Mouse (Mus musculus) liver, embryonic 14.5 days (tissue): Measurements from ENCODE around the gene Rdh9. TPM values are rescaled to one million over a fixed set of nuclear protein-coding genes. Genes with fewer than 3 reads are reported as not detected.
"Not testable (repeated sequence)": the region's sequence is repeated elsewhere in the genome, so short reads cannot be mapped to it uniquely, and the experiment has no call there.

Source experiments
- ATAC-seq: fragments of 200-750 bp; cut with Nextera tagmentation; 2 replicates; pipeline ENCODE4 v1.8.0; 2017; ENCODE audit warnings: moderate number of reproducible peaks, mild to moderate bottlenecking, moderate library complexity; ENCODE audit not compliant: insufficient read depth
- DNase-seq, 3 experiments: peaks; one replicate each; pipeline ENCODE4 v3.0.0-alpha.2; 2012 to 2013; ENCODE audit warnings: low read depth in 3 of 3, low spot score in 3 of 3
- H3K27ac ChIP-seq: fragments of 300-500 bp; sonication (generic); 2 replicates; pipeline ENCODE4 v1.5.1; 2014; ENCODE audit warnings: moderate library complexity, mild to moderate bottlenecking, control low read depth, inconsistent platforms
- H3K27me3 ChIP-seq: fragments of 300-500 bp; sonication (generic); 2 replicates; pipeline ENCODE4 v1.6.1; 2014; ENCODE audit warnings: mild to moderate bottlenecking, low read length, moderate library complexity; ENCODE audit not compliant: control insufficient read depth, insufficient read depth
- H3K36me3 ChIP-seq: fragments of 300-500 bp; sonication (generic); replicated peaks from 2 replicates; pipeline ENCODE4 v1.6.1; 2014; ENCODE audit warnings: low read depth; ENCODE audit not compliant: control insufficient read depth, insufficient read depth
- H3K4me1 ChIP-seq, 2 experiments: fragments of 200-500 bp in 1 of 2; fragments of 300-500 bp in 1 of 2; sonication (generic) in 1 of 2; replicated peaks; 2 replicates each; pipeline ENCODE4 v1.6.1; 2012 to 2014; ENCODE audit warnings: antibody characterized with exemption in 1 of 2, inconsistent platforms in 1 of 2, low read length in 1 of 2; ENCODE audit not compliant: control insufficient read depth in 2 of 2, insufficient read depth in 2 of 2
- H3K4me2 ChIP-seq: fragments of 300-500 bp; sonication (generic); 2 replicates; pipeline ENCODE4 v1.6.1; 2014; ENCODE audit warnings: low read depth, mild to moderate bottlenecking, control low read depth, moderate library complexity
- H3K4me3 ChIP-seq, 2 experiments: fragments of 200-500 bp in 1 of 2; fragments of 300-500 bp in 1 of 2; sonication (generic) in 1 of 2; 2 replicates each; pipeline ENCODE4 v1.5.1; 2012 to 2014; ENCODE audit warnings: low read depth in 2 of 2, low read length in 2 of 2, mild to moderate bottlenecking in 2 of 2, control low read depth in 1 of 2, inconsistent platforms in 1 of 2, moderate library complexity in 1 of 2; ENCODE audit not compliant: insufficient read depth in 1 of 2
- H3K9ac ChIP-seq: fragments of 300-500 bp; sonication (generic); replicated peaks from 2 replicates; pipeline ENCODE4 v1.6.1; 2014; ENCODE audit warnings: mild to moderate bottlenecking, control low read depth, moderate library complexity
- H3K9me3 ChIP-seq: fragments of 300-500 bp; sonication (generic); 2 replicates; pipeline ENCODE4 v1.6.1; 2016; ENCODE audit warnings: low read length, mixed read lengths; ENCODE audit not compliant: control insufficient read depth
- CTCF ChIP-seq: IDR thresholded peaks from 2 replicates; pipeline ENCODE4 v1.5.1; 2016; ENCODE audit warnings: antibody characterized with exemption, low read depth, control low read depth
- EP300 ChIP-seq: IDR thresholded peaks from 2 replicates; pipeline ENCODE4 v1.6.1; 2016; ENCODE audit warnings: antibody characterized with exemption, low read depth
- WGBS: fragments of 180-500 bp; shearing (Covaris S2); extraction: QIAGEN DNeasy Blood & Tissue Kit; methylation state at CpG from one replicate; pipeline ENCODE4 v1.1.7; 2014; ENCODE audit not compliant: insufficient replicate concordance; 5-methylcytosine and 5-hydroxymethylcytosine counted together
- polyA plus RNA-seq, 2 experiments: library from polyadenylated mRNA; depleted of rRNA in 1 of 2; stranded (reverse) in 1 of 2; unstranded in 1 of 2; fragments of >200 nt; fragmentation: Nextera tagmentation in 1 of 2; extraction: Ambion mirVana in 1 of 2; gene quantifications; 2 replicates each; pipeline versions ENCODE4 v1.2.1 to v1.2.3; 2012 to 2014

Gene Rdh9
- polyA plus RNA-seq, 2 experiments = 0.07 TPM; not detected in 1

GRCm38 (mm10) chr10:127801612-127802011, 25.4 kb downstream of the Rdh9 start:
- Histone ChIP-seq H3K4me3 (no peak overlapping the region), H3K4me1 (no peaks in the 10 kb centered on the region), H3K27ac (no peak overlapping the region), H3K27me3 (no peaks in the 10 kb centered on the region), H3K36me3 (no peaks in the 10 kb centered on the region), H3K9ac (no peak overlapping the region), H3K9me3 (no peaks in the 10 kb centered on the region; the same call in 1 of the 2 replicates), H3K4me2 (no peak overlapping the region)
- TF ChIP-seq CTCF = no peak
- TF ChIP-seq EP300 = no peak
- 34% methylated on average over 2 of the region's 2 CpGs for WGBS
- no peak for DNase-seq
- ATAC-seq = no peak

DNA sequence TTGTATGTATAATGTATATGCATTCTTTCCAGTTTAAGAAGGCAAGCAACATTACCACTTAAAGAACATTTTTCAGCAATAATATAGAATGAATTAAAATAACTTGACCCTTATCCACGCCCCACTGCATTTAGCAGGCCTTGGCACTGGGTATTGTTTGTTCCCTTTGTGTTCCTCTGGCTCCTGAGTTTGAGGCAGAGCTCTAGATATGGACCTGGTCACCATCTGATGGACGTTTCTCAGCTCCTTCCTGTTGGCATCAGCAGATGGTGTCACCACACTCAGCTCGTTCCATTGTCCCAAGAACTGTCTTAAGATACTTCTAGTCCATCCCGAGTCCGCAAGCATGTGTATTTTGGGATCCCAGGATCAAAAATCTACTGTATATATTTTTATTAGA, 26.1 kb downstream of the Rdh9 start:
- H3K27ac ChIP-seq = no peak overlapping the region
- no peak overlapping the region for H3K9ac ChIP-seq
- DNase-seq = no peak
- no peaks in the 10 kb centered on the region for H3K9me3 ChIP-seq
- no peaks in the 10 kb centered on the region for H3K4me1 ChIP-seq
- no peak overlapping the region for H3K4me3 ChIP-seq
- no peak overlapping the region for H3K4me2 ChIP-seq
- 50% methylated on average over 5 of the region's 5 CpGs for WGBS
- no peaks in the 10 kb centered on the region for H3K36me3 ChIP-seq
- TF ChIP-seq EP300 (no peak), CTCF (no peak)
- H3K27me3 ChIP-seq = no peaks in the 10 kb centered on the region
- ATAC-seq = no peak

- H3K36me3 ChIP-seq = no peaks in the 10 kb centered on the region
- no peak overlapping the region for H3K4me3 ChIP-seq
- H3K4me1 ChIP-seq = no peaks in the 10 kb centered on the region
- H3K27ac ChIP-seq = no peak overlapping the region
- no peak for ATAC-seq
- 52% methylated on average over 7 of the region's 7 CpGs for WGBS
- no peak for TF ChIP-seq EP300
- no peak for TF ChIP-seq CTCF
- no peak overlapping the region for H3K4me2 ChIP-seq
- no peak overlapping the region for H3K9ac ChIP-seq
- DNase-seq = no peak
- H3K27me3 ChIP-seq = no peaks in the 10 kb centered on the region
- no peaks in the 10 kb centered on the region for H3K9me3 ChIP-seq
These were observed 28.2 kb downstream of the Rdh9 start for GRCm38 (mm10) chr10:127804416-127804815.

- H3K4me2 ChIP-seq = no peak overlapping the region
- no peak for ATAC-seq
- TF ChIP-seq EP300 (no peak), CTCF (no peak)
- H3K9me3 ChIP-seq = no peaks in the 10 kb centered on the region
- no peaks in the 10 kb centered on the region for H3K27me3 ChIP-seq
- DNase-seq = no peak
- H3K4me3 ChIP-seq = no peak overlapping the region
- H3K27ac ChIP-seq = no peak overlapping the region
- H3K4me1 ChIP-seq = no peaks in the 10 kb centered on the region
- H3K9ac ChIP-seq = no peak overlapping the region
- H3K36me3 ChIP-seq = no peaks in the 10 kb centered on the region
These were observed 39.7 kb downstream of the Rdh9 start for GRCm38 (mm10) chr10:127815888-127816287.

DNA sequence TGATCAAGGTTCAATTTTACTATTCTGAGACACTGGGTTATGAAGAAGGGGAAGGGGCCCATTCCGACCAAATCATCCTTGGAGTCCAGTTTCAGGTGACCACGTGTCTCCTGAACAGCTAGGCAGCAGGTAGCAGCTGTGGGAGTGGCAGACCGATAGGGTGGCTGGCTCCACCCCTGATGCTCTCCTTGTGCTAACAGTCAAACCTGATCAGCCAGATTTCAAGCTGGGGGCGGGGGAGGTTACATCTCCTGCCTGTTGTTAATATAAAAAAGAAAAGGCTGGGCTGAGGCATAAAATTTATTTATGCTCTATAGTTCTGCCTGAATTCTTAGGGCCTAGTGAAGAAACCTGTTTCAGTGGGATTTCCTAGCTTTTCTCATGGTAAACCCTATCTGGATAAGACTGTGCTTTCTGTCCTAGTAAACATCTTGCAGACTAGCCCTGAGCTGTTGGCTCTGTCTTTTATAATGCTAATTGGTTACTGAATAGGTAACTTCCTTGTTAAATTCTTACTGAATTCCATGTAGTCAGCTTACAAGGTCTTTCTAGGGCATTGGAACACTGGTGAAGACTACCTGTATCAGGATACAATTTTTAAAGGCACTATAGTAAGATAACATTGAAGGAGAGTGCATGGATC, 41.2 kb downstream of the Rdh9 start:
- not testable (repeated sequence) for H3K4me2 ChIP-seq, H3K27me3 ChIP-seq, H3K9ac ChIP-seq, H3K9me3 ChIP-seq, H3K36me3 ChIP-seq, DNase-seq, H3K4me3 ChIP-seq, H3K27ac ChIP-seq, ATAC-seq, H3K4me1 ChIP-seq
- 59% methylated on average over 4 of the region's 4 CpGs for WGBS

- not testable (repeated sequence) for ATAC-seq
These were observed 45.6 kb downstream of the Rdh9 start for GRCm38 (mm10) chr10:127821806-127822205.

More at GRCm38 (mm10) chr10:127821806-127822205, 45.6 kb downstream of the Rdh9 start:
- H3K4me2 ChIP-seq, H3K9ac ChIP-seq, H3K9me3 ChIP-seq, H3K27me3 ChIP-seq, H3K4me1 ChIP-seq, DNase-seq, H3K4me3 ChIP-seq, H3K36me3 ChIP-seq, H3K27ac ChIP-seq: not testable (repeated sequence)
- 66% methylated on average over 2 of the region's 2 CpGs for WGBS
